Mouse (Mus musculus) C2C12 (cell line): ENCODE data around the gene Smim5. TPM values are rescaled to one million over a fixed set of nuclear protein-coding genes. Genes with fewer than 3 reads are reported as not detected.

Source experiments
- H3K27me3 ChIP-seq: one replicate; pipeline ENCODE4 v1.6.1; 2011; ENCODE audit not compliant: control insufficient read depth, insufficient read depth, insufficient read length
- H3K36me3 ChIP-seq: one replicate; pipeline ENCODE4 v1.6.1; 2011; ENCODE audit not compliant: control insufficient read depth, insufficient read depth
- H3K4me3 ChIP-seq: one replicate; pipeline ENCODE4 v1.5.1; 2011; ENCODE audit warnings: mild to moderate bottlenecking, control low read depth; ENCODE audit not compliant: poor library complexity, insufficient read depth, severe bottlenecking
- H3K79me2 ChIP-seq: one replicate; pipeline ENCODE4 v1.6.1; 2011; ENCODE audit not compliant: control insufficient read depth, insufficient read depth
- H3K79me3 ChIP-seq: one replicate; pipeline ENCODE4 v1.6.1; 2011; ENCODE audit warnings: low read depth, control low read depth
- H3ac ChIP-seq: one replicate; pipeline ENCODE3; 2011; ENCODE audit warnings: low read depth; ENCODE audit not compliant: control insufficient read depth, insufficient read length
- CEBPB ChIP-seq: IDR thresholded peaks from one replicate; pipeline ENCODE4 v1.6.1; 2011; ENCODE audit warnings: low read depth, mild to moderate bottlenecking, control low read depth, moderate library complexity
- CTCF ChIP-seq: IDR thresholded peaks from one replicate; pipeline ENCODE4 v1.5.1; 2011; ENCODE audit not compliant: control insufficient read depth, insufficient read depth, insufficient read length
- FOSL1 ChIP-seq: IDR thresholded peaks from one replicate; pipeline ENCODE4 v1.8.0; 2011; ENCODE audit warnings: mild to moderate bottlenecking, low read length; ENCODE audit not compliant: poor library complexity, insufficient read depth, severe bottlenecking
- MAX ChIP-seq: IDR thresholded peaks from one replicate; pipeline ENCODE4 v1.6.1; 2011; ENCODE audit warnings: mild to moderate bottlenecking, control low read depth
- MYOD1 ChIP-seq: IDR thresholded peaks from one replicate; pipeline ENCODE4 v1.6.1; 2011; ENCODE audit warnings: low read depth; ENCODE audit not compliant: control insufficient read depth, insufficient read length
- MYOG ChIP-seq: IDR thresholded peaks from one replicate; pipeline ENCODE4 v1.6.1; 2011; ENCODE audit not compliant: control insufficient read depth, insufficient read length; ENCODE audit errors: extremely low read depth
- USF1 ChIP-seq: IDR thresholded peaks from one replicate; pipeline ENCODE4 v1.6.1; 2011; ENCODE audit warnings: low read depth, mild to moderate bottlenecking, control low read depth, moderate library complexity
- polyA plus RNA-seq: library from polyadenylated mRNA; unstranded; fragments of >200 nt; fragmentation: generic; extraction: Trizol; gene quantifications from one replicate; pipeline ENCODE4 v1.2.1, GENCODE M21; 2012; ENCODE audit warnings: missing spikeins

The Smim5 gene
- polyA plus RNA-seq, 1 experiment, result 0.53 TPM

DNA sequence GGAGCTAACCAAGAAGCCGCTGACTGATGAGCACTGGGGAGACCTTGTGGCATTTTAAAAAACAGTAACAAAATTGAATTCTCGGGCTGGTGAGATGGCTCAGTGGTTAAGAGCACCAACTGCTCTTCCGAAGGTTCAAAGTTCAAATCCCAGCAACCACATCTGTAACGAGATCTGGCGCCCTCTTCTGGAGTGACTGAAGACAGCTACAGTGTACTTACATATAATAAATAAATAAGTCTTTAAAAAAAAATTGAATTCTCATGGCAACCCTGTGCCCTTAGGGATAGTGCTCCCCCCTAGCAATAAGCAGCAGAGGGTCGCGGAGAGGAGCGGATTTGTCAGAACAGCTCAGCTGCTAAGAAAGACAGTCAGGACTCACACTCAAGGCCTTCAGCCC is 35.9 kb upstream of the Smim5 start:
- no peaks in the 10 kb centered on the region for H3K36me3 ChIP-seq
- H3ac ChIP-seq, result no peak overlapping the region
- TF ChIP-seq CTCF (no peak), USF1 (no peak), MYOG (no peak), FOSL1 (no peak), MAX (no peak), MYOD1 (no peak), CEBPB (no peak)
- H3K27me3 ChIP-seq, result peaks cover 68% of the 10 kb centered on the region
- no peaks in the 10 kb centered on the region for H3K79me3 ChIP-seq
- no peak overlapping the region for H3K4me3 ChIP-seq
- H3K79me2 ChIP-seq, result no peaks in the 10 kb centered on the region

DNA sequence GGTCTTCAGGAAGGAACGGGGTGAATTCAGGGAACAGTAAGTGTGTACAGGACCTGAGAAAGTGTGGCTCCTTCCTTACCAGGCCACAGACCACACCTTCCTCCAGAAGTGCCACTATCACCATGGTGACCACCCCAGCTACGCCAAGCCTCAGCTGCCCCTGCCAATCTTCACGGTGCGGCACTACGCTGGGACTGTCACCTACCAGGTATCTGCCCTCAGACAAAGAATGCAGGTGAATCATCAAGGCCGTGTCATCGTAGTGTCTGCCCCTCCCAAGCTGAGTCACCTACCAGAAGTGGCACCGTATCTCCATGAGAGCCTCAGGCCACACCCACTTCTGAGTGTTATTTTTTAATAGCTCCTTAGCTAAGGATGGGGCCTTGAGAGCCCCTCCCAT is 30.4 kb upstream of the Smim5 start:
- Histone ChIP-seq H3ac (no peak overlapping the region), H3K27me3 (peaks cover 34% of the 10 kb centered on the region), H3K79me2 (no peaks in the 10 kb centered on the region), H3K4me3 (no peak overlapping the region), H3K79me3 (no peaks in the 10 kb centered on the region), H3K36me3 (no peaks in the 10 kb centered on the region)
- no peak for TF ChIP-seq CTCF
- peak; percentile 100 for TF ChIP-seq MYOD1
- no peak for TF ChIP-seq USF1
- peak; percentile 35 for TF ChIP-seq FOSL1

DNA sequence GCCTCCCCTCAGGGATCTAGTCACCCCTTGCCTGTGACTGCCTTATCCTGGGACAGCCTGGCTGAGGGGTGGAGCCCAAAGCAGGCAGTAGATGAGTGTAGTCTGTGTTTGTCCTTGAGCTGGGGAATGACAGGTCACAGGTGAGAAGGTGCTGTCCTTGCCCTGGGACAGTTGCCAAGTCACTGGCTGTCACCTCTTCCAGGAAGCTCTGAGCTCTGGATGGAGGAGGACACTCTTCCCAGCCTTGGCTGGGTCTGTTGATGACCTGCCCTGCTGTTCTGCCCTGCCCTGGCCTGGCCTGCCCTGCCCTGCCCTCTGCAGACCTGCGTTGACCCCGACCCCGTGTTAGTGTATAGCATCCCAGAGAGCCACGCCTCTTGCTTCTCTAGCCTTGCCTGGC is 27.3 kb upstream of the Smim5 start:
- TF ChIP-seq MYOD1, result no peak
- TF ChIP-seq CEBPB, result no peak
- no peak for TF ChIP-seq USF1
- no peak for TF ChIP-seq CTCF
- TF ChIP-seq MAX, result no peak
- no peak for TF ChIP-seq MYOG
- TF ChIP-seq FOSL1, result no peak
- no peaks in the 10 kb centered on the region for H3K36me3 ChIP-seq
- H3K79me2 ChIP-seq, result no peaks in the 10 kb centered on the region
- no peak overlapping the region for H3K4me3 ChIP-seq
- no peaks in the 10 kb centered on the region for H3K79me3 ChIP-seq
- H3K27me3 ChIP-seq, result peaks cover 29% of the 10 kb centered on the region
- no peak overlapping the region for H3ac ChIP-seq

GRCm38 (mm10) chr11:115875935-115876334 is 23.8 kb upstream of the Smim5 start:
- peaks cover 55% of the 10 kb centered on the region for H3K27me3 ChIP-seq
- TF ChIP-seq CEBPB, result no peak
- TF ChIP-seq CTCF, result no peak
- no peak for TF ChIP-seq USF1
- TF ChIP-seq MYOD1, result no peak
- TF ChIP-seq MYOG, result no peak
- no peak for TF ChIP-seq MAX
- no peak for TF ChIP-seq FOSL1
- H3ac ChIP-seq, result no peak overlapping the region
- no peak overlapping the region for H3K4me3 ChIP-seq
- no peaks in the 10 kb centered on the region for H3K36me3 ChIP-seq
- no peaks in the 10 kb centered on the region for H3K79me2 ChIP-seq
- H3K79me3 ChIP-seq, result no peaks in the 10 kb centered on the region

- H3K36me3 ChIP-seq, result no peaks in the 10 kb centered on the region
- H3K4me3 ChIP-seq, result no peak overlapping the region
- no peaks in the 10 kb centered on the region for H3K79me3 ChIP-seq
- no peaks in the 10 kb centered on the region for H3K79me2 ChIP-seq
- peaks cover 55% of the 10 kb centered on the region for H3K27me3 ChIP-seq
- TF ChIP-seq FOSL1 (no peak), USF1 (no peak), CEBPB (no peak), MYOG (no peak), MYOD1 (no peak), CTCF (no peak), MAX (no peak)
- no peak overlapping the region for H3ac ChIP-seq
Measured at GRCm38 (mm10) chr11:115876438-115876837, 23.3 kb upstream of the Smim5 start.

- H3K27me3 ChIP-seq, result peaks cover 63% of the 10 kb centered on the region
- no peaks in the 10 kb centered on the region for H3K36me3 ChIP-seq
- no peaks in the 10 kb centered on the region for H3K79me2 ChIP-seq
- H3K4me3 ChIP-seq, result no peak overlapping the region
- TF ChIP-seq USF1, result no peak
- TF ChIP-seq CEBPB, result no peak
- no peak for TF ChIP-seq MYOD1
- TF ChIP-seq FOSL1, result no peak
- no peak for TF ChIP-seq MAX
- TF ChIP-seq CTCF, result no peak
- no peak for TF ChIP-seq MYOG
- H3K79me3 ChIP-seq, result no peaks in the 10 kb centered on the region
- no peak overlapping the region for H3ac ChIP-seq
Measured at GRCm38 (mm10) chr11:115877174-115877755, 22.5 kb upstream of the Smim5 start.
